Mouse (Mus musculus) left cerebral cortex, postnatal 14 days (tissue): ENCODE data around the gene Ttc39d. TPM values are rescaled to one million over a fixed set of nuclear protein-coding genes. Genes with fewer than 3 reads are reported as not detected.
"Not testable (repeated sequence)": the region's sequence is repeated elsewhere in the genome, so short reads cannot be mapped to it uniquely, and the experiment has no call there.

Source experiments
- DNase-seq, 2 experiments: peaks; one replicate each; pipeline ENCODE4 v3.0.0; 2021 to 2022; ENCODE audit warnings: low spot score in 2 of 2, mixed read lengths in 1 of 2
- intact Hi-C: fragments of 180-260 bp; cut with DNase I; formaldehyde crosslinking; loops from one replicate; pipeline ENCODE4 v1.15.1; 2025
- total RNA-seq, 2 experiments: library from RNA; stranded (reverse); gene quantifications; 2 replicates each; pipeline ENCODE4 v1.2.3; 2021

The Ttc39d gene
- total RNA-seq, 2 experiments from 2014 or later: 0.29 to 0.32 TPM

GRCm38 (mm10) chr17:80179959-80180358 is 27.3 kb upstream of the Ttc39d start:
- intact Hi-C loops: loop anchor here (1.0 to 5.0 kb wide), 2 partner anchors 132 to 163 kb away; no protein-coding TSS in a partner anchor
- DNase-seq: peak; percentile 81 to 82

GRCm38 (mm10) chr17:80180468-80180867 is 26.8 kb upstream of the Ttc39d start:
- no peak for DNase-seq
- intact Hi-C loops: loop anchor here (1.0 to 5.0 kb wide), 2 partner anchors 132 to 163 kb away; no protein-coding TSS in a partner anchor

GRCm38 (mm10) chr17:80183615-80184014 is 23.6 kb upstream of the Ttc39d start:
- intact Hi-C loops: loop anchor here (5.0 kb wide), 1 partner anchor 166 kb away; no protein-coding TSS in a partner anchor
- no peak for DNase-seq

- intact Hi-C loops: no loop called here
- peak; percentile 30 to 51 for DNase-seq
Observed at GRCm38 (mm10) chr17:80193075-80193474, 14.2 kb upstream of the Ttc39d start.

GRCm38 (mm10) chr17:80199160-80199778 is 8.0 kb upstream of the Ttc39d start:
- no peak for DNase-seq
- intact Hi-C loops: loop anchor here (5.0 kb wide), 1 partner anchor 337 kb away; no protein-coding TSS in a partner anchor

GRCm38 (mm10) chr17:80205657-80206056 is 1.6 kb upstream of the Ttc39d start:
- DNase-seq: no peak
- intact Hi-C loops: loop anchor here (2.0 kb wide), 1 partner anchor 19 kb away; the partner anchor contains the start of gene Gemin6

GRCm38 (mm10) chr17:80206301-80206670 is 974 bp upstream of the Ttc39d start:
- DNase-seq: no peak
- intact Hi-C loops: loop anchor here (2.0 kb wide), 1 partner anchor 19 kb away; the partner anchor contains the start of gene Gemin6

GRCm38 (mm10) chr17:80213998-80214397 is 6.7 kb downstream of the Ttc39d start:
- DNase-seq, intact Hi-C loops: not testable (repeated sequence)

- no peak for DNase-seq
- intact Hi-C loops: no loop called here
Observed at GRCm38 (mm10) chr17:80220131-80220530, 12.9 kb downstream of the Ttc39d start.

- intact Hi-C loops: no loop called here
- DNase-seq: no peak
Observed at GRCm38 (mm10) chr17:80221202-80221601, 13.9 kb downstream of the Ttc39d start.

GRCm38 (mm10) chr17:80221890-80222628 is 14.8 kb downstream of the Ttc39d start:
- no peak for DNase-seq
- intact Hi-C loops: no loop called here

- intact Hi-C loops: loop anchor here (2.0 kb wide), 1 partner anchor 17 kb away; the partner anchor contains the start of genes Srsf7 and Ttc39d
- DNase-seq: no peak
Observed at GRCm38 (mm10) chr17:80223829-80224228, 16.6 kb downstream of the Ttc39d start.

GRCm38 (mm10) chr17:80224326-80225116 is 17.3 kb downstream of the Ttc39d start, which contains the start of gene Gemin6:
Gene Gemin6 (plus strand): TSS chr17:80224441.
- DNase-seq: peak; percentile 85 to 88
- intact Hi-C loops: loop anchor here (2.0 kb wide), 1 partner anchor 18 kb away; the partner anchor contains the start of genes Srsf7 and Ttc39d

- intact Hi-C loops: loop anchor here (2.0 kb wide), 1 partner anchor 18 kb away; the partner anchor contains the start of genes Srsf7 and Ttc39d
- DNase-seq: not testable (repeated sequence)
Observed at GRCm38 (mm10) chr17:80225142-80225541, 17.9 kb downstream of the Ttc39d start.

GRCm38 (mm10) chr17:80229396-80229795 is 22.1 kb downstream of the Ttc39d start:
- intact Hi-C loops: no loop called here
- no peak for DNase-seq

- intact Hi-C loops: no loop called here
- no peak for DNase-seq
Observed at GRCm38 (mm10) chr17:80233844-80234243, 26.6 kb downstream of the Ttc39d start.

GRCm38 (mm10) chr17:80234376-80234775 is 27.1 kb downstream of the Ttc39d start:
- no peak for DNase-seq
- intact Hi-C loops: no loop called here

- intact Hi-C loops: no loop called here
- peak in 1 of 2 experiments; percentile 47 for DNase-seq
Observed at GRCm38 (mm10) chr17:80235477-80235876, 28.2 kb downstream of the Ttc39d start.

GRCm38 (mm10) chr17:80236805-80237204 is 29.5 kb downstream of the Ttc39d start:
- intact Hi-C loops: no loop called here
- DNase-seq: no peak
